Mouse (Mus musculus): ENCODE data around the gene Avil. TPM values are rescaled to one million over a fixed set of nuclear protein-coding genes. Genes with fewer than 3 reads are reported as not detected.

The Avil gene
- 0.20 and 0.52 TPM in 2 replicates for polyA plus RNA-seq (2015; fragmentation: Nextera tagmentation; extraction: Ambion mirVana)

DNA sequence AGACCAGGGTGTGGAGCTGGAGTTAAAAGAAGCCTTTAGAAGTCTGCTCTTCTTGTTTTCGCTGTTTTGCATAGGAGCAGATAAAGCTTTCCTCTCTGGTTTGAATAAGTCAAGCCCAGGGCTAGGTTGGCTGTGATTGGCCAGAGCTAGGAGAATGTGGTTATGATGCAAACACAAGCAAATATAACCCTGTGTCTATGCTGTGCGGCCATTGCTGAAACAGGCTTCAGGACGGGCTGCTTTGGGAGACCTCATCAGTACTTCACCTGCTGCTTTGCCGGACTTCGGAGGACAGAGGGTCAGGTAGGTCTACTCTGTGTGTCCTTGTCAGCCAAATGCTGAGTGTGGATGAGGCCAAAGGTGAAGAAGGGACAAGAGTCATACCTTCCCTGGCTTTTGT is at the start of gene Avil:
Avil (plus strand) TSS at position 181 of the 400 bp plus-strand sequence.
- H3K9me3 ChIP-seq (ENCODE audit: control insufficient read depth), result no peaks in the 10 kb centered on the region
- H3K4me3 ChIP-seq (ENCODE audit: low read depth, low read length), result no peak within 1 kb of the TSS
- no peak for TF ChIP-seq CTCF (IDR thresholded peaks at IDR 0.05; ENCODE audit: low read depth)
- H3K27me3 ChIP-seq (replicated peaks; ENCODE audit: control insufficient read depth, insufficient read depth, low read length), result no peaks in the 10 kb centered on the region
- no peak for ATAC-seq
- WGBS, result 74% methylated on average over 5 of the region's 5 CpGs
- H3K4me1 ChIP-seq (replicated peaks; ENCODE audit: control insufficient read depth, insufficient read depth, low read length), result no peaks in the 10 kb centered on the region
- H3K27ac ChIP-seq (ENCODE audit: low read depth, low read length), result no peak within 1 kb of the TSS
- H3K36me3 ChIP-seq (ENCODE audit: control insufficient read depth, insufficient read depth), result peaks cover 32% of the 10 kb centered on the region
- no peak within 1 kb of the TSS for H3K9ac ChIP-seq (ENCODE audit: low read depth, low read length)
- H3K4me2 ChIP-seq (replicated peaks; ENCODE audit: low read depth), result no peak within 1 kb of the TSS

DNA sequence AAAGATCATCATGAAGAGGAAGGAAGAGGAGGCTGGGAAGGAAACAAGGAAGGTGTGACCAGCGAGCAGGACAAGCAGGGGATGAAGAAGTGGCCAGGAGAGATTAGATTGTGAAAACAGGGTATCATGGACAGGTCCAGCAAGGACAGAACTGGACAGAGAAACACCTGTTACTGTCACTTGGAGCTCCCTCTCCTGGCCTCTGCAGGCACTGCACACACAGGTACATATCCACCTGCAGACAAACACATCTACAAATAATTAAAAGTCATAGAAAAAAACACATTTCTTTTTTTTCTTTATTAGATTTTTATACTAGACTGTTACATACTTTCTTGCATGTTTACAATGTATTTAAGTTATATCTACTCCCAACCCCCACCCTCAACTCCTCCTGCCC is 48.1 kb upstream of the Avil start:
- 92% methylated on average over 1 of the region's 1 CpGs for WGBS
- Histone ChIP-seq H3K9ac (ENCODE audit: low read depth, low read length) (no peak overlapping the region), H3K4me1 (replicated peaks; ENCODE audit: control insufficient read depth, insufficient read depth, low read length) (no peaks in the 10 kb centered on the region), H3K4me2 (replicated peaks; ENCODE audit: low read depth) (no peak overlapping the region), H3K9me3 (ENCODE audit: control insufficient read depth) (no peaks in the 10 kb centered on the region), H3K4me3 (ENCODE audit: low read depth, low read length) (no peak overlapping the region), H3K27me3 (replicated peaks; ENCODE audit: control insufficient read depth, insufficient read depth, low read length) (no peaks in the 10 kb centered on the region), H3K36me3 (ENCODE audit: control insufficient read depth, insufficient read depth) (no peaks in the 10 kb centered on the region), H3K27ac (ENCODE audit: low read depth, low read length) (no peak overlapping the region)
- TF ChIP-seq CTCF (IDR thresholded peaks at IDR 0.05; ENCODE audit: low read depth), result peak; percentile 40
- ATAC-seq, result no peak

GRCm38 (mm10) chr10:126953029-126953471 is 47.5 kb upstream of the Avil start:
- WGBS, result 83% methylated on average over 3 of the region's 3 CpGs
- Histone ChIP-seq H3K36me3 (ENCODE audit: control insufficient read depth, insufficient read depth) (no peaks in the 10 kb centered on the region), H3K4me2 (replicated peaks; ENCODE audit: low read depth) (no peak overlapping the region), H3K9me3 (ENCODE audit: control insufficient read depth) (no peaks in the 10 kb centered on the region), H3K4me1 (replicated peaks; ENCODE audit: control insufficient read depth, insufficient read depth, low read length) (0 out of 2 replicates have a peak, but pooled peaks cover 3% of the 10 kb centered on the region), H3K27me3 (replicated peaks; ENCODE audit: control insufficient read depth, insufficient read depth, low read length) (no peaks in the 10 kb centered on the region), H3K27ac (ENCODE audit: low read depth, low read length) (no peak overlapping the region), H3K4me3 (ENCODE audit: low read depth, low read length) (no peak overlapping the region), H3K9ac (ENCODE audit: low read depth, low read length) (no peak overlapping the region)
- no peak for ATAC-seq
- TF ChIP-seq CTCF (IDR thresholded peaks at IDR 0.05; ENCODE audit: low read depth), result no peak

- Histone ChIP-seq H3K9me3 (ENCODE audit: control insufficient read depth) (no peaks in the 10 kb centered on the region), H3K4me2 (replicated peaks; ENCODE audit: low read depth) (peak overlapping the region; percentile 24; the same call in 1 of the 2 replicates), H3K27ac (ENCODE audit: low read depth, low read length) (no peak overlapping the region), H3K27me3 (replicated peaks; ENCODE audit: control insufficient read depth, insufficient read depth, low read length) (no peaks in the 10 kb centered on the region), H3K4me1 (replicated peaks; ENCODE audit: control insufficient read depth, insufficient read depth, low read length) (0 out of 2 replicates have a peak, but pooled peaks cover 10% of the 10 kb centered on the region), H3K9ac (ENCODE audit: low read depth, low read length) (no peak overlapping the region), H3K36me3 (ENCODE audit: control insufficient read depth, insufficient read depth) (no peaks in the 10 kb centered on the region), H3K4me3 (ENCODE audit: low read depth, low read length) (no peak overlapping the region)
- ATAC-seq, result no peak
- 54% methylated on average over 15 of the region's 15 CpGs for WGBS
- TF ChIP-seq CTCF (IDR thresholded peaks at IDR 0.05; ENCODE audit: low read depth), result no peak
These were observed 43.7 kb upstream of the Avil start for GRCm38 (mm10) chr10:126956692-126957358.

DNA sequence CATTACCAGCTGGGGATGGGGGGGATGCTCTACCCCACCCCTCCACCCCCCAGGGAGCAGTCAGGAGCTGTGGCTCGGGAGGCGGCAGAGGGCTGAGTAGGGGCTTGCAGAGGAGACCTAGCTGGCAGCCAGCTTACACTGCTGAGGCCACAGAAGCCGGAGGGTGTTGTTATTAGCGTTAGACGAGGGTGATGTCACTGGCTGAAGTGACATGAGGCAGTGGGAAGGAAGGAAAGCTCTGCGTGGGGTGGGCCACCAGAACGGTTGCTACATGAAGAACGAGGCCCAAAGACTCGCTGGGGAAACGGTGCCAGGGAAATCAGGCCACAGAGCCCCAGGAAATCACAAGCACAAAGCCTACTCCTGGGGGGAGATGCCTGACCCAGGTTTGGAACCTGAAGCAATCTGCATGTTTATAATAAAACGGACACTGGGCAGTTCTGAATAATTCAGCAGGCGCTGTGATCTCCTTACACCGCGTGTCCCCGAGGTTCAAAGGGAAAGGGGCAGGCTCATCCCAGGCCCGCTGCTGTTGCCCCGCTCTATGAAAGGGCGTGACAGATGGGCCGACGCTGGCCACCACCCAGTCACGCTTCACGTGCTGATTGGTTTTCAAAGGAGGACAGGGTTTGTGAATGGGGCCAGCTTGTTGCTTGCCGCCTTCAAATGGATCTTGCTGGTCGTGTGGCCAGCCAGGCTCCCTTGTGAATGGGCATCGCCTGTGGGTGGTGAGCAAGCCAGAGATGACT is 43.0 kb upstream of the Avil start:
- H3K9me3 ChIP-seq (ENCODE audit: control insufficient read depth), result no peaks in the 10 kb centered on the region
- peak; percentile 63 for ATAC-seq
- TF ChIP-seq CTCF (IDR thresholded peaks at IDR 0.05; ENCODE audit: low read depth), result no peak
- no peak overlapping the region; the same call in 1 of the 2 replicates for H3K4me3 ChIP-seq (ENCODE audit: low read depth, low read length)
- H3K27ac ChIP-seq (ENCODE audit: low read depth, low read length), result no peak overlapping the region
- 11% methylated on average over 25 of the region's 25 CpGs for WGBS
- H3K4me2 ChIP-seq (replicated peaks; ENCODE audit: low read depth), result peak overlapping the region; percentile 24
- H3K4me1 ChIP-seq (replicated peaks; ENCODE audit: control insufficient read depth, insufficient read depth, low read length), result 0 out of 2 replicates have a peak, but pooled peaks cover 12% of the 10 kb centered on the region
- H3K9ac ChIP-seq (ENCODE audit: low read depth, low read length), result no peak overlapping the region
- H3K36me3 ChIP-seq (ENCODE audit: control insufficient read depth, insufficient read depth), result no peaks in the 10 kb centered on the region
- H3K27me3 ChIP-seq (replicated peaks; ENCODE audit: control insufficient read depth, insufficient read depth, low read length), result no peaks in the 10 kb centered on the region

- no peaks in the 10 kb centered on the region for H3K27me3 ChIP-seq (replicated peaks; ENCODE audit: control insufficient read depth, insufficient read depth, low read length)
- no peaks in the 10 kb centered on the region for H3K36me3 ChIP-seq (ENCODE audit: control insufficient read depth, insufficient read depth)
- H3K4me2 ChIP-seq (replicated peaks; ENCODE audit: low read depth), result no peak overlapping the region
- H3K9me3 ChIP-seq (ENCODE audit: control insufficient read depth), result no peaks in the 10 kb centered on the region
- WGBS, result 74% methylated on average over 8 of the region's 8 CpGs
- no peak for ATAC-seq
- no peak overlapping the region for H3K4me3 ChIP-seq (ENCODE audit: low read depth, low read length)
- no peak overlapping the region for H3K9ac ChIP-seq (ENCODE audit: low read depth, low read length)
- no peak overlapping the region for H3K27ac ChIP-seq (ENCODE audit: low read depth, low read length)
- H3K4me1 ChIP-seq (replicated peaks; ENCODE audit: control insufficient read depth, insufficient read depth, low read length), result 0 out of 2 replicates have a peak, but pooled peaks cover 18% of the 10 kb centered on the region
- no peak for TF ChIP-seq CTCF (IDR thresholded peaks at IDR 0.05; ENCODE audit: low read depth)
These were observed 40.0 kb upstream of the Avil start for GRCm38 (mm10) chr10:126960496-126960895.
